In the genomic region with DNA sequence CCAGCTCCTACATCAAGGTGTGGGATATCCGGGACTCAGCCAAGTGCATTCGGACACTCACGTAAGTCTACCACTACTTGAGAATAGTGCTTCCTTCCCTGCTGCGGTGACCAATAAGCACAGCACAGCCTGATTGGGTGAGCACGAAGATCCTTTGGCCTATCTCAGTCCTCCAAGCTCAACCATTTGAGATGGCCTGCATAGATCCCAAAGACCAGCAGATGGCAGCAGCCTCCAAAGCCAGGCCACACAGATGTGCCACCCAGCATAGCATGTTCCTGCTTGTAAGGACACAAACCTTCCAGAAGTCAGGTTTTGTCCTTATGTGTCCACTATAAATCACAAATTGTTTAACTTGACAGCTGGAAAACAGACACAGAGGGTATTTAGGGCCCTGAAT, we compare ENCODE assay signal across 9 mouse cellular contexts. TPM values are rescaled to one million over a fixed set of nuclear protein-coding genes. Genes with fewer than 3 reads are reported as not detected.
DNase-seq lines count a peak whose midpoint lies in the region; ATAC-seq and TF ChIP-seq lines count a peak whose summit lies in the region.
"Had no signal": no experiment of that assay in that cellular context is flagged by ENCODE, and none has a peak within 500 bp of the region (broad histone marks: within the 10 kb centered on the region; RNA-seq: fewer than 3 reads in every experiment).

No protein-coding gene starts in this region.

- TF ChIP-seq CTCF in kidney, adult 2 months (conservative IDR thresholded peaks at IDR 0.05; ENCODE audit: insufficient read depth, insufficient read length, low read depth, low read length), result peak; percentile 98

- H3K9ac ChIP-seq in embryonic facial prominence, embryonic 11.5 days (replicated peaks; ENCODE audit: low read length), result no peak overlapping the region
- H3K9ac ChIP-seq in limb, embryonic 14.5 days (ENCODE audit: low read depth, low read length, severe bottlenecking), result no peak overlapping the region
- H3K9ac ChIP-seq in midbrain, embryonic 16.5 days (ENCODE audit: low read depth, low read length), result no peak overlapping the region
- H3K9ac ChIP-seq: embryonic facial prominence, embryonic 15.5 days had no signal

- DNase-seq in CD4-positive helper T cell, adult 2 months (ENCODE audit: low read depth, low spot score), result peak; percentile 75
- peak; percentile 66 for DNase-seq in adrenal gland, postnatal 25 days
- DNase-seq in embryonic facial prominence, embryonic 11.5 days (ENCODE audit: low spot score), result peak; percentile 90
- peak; percentile 56 for DNase-seq in heart, adult 8-10 months (ENCODE audit: low spot score)
- DNase-seq in kidney, adult 2 months, result peak; percentile 84
- peak; percentile 81 for DNase-seq in limb, embryonic 14.5 days (ENCODE audit: low spot score)
- DNase-seq in splenic B cell, adult 2 months (ENCODE audit: low read depth, low spot score), result peak; percentile 79

- no peak overlapping the region for H3K27ac ChIP-seq in embryonic facial prominence, embryonic 11.5 days (replicated peaks; ENCODE audit: low read depth, low read length)
- H3K27ac ChIP-seq in kidney, adult 2 months (ENCODE audit: insufficient read depth, low read depth, low read length), result no peak overlapping the region
- H3K27ac ChIP-seq in limb, embryonic 14.5 days (replicated peaks; ENCODE audit: low read depth, low read length), result no peak overlapping the region
- H3K27ac ChIP-seq in midbrain, embryonic 16.5 days (ENCODE audit: low read length), result no peak overlapping the region
- H3K27ac ChIP-seq: embryonic facial prominence, embryonic 15.5 days had no signal

- H3K27me3 ChIP-seq in embryonic facial prominence, embryonic 11.5 days (ENCODE audit: control insufficient read depth, insufficient read depth, low read length), result no peaks in the 10 kb centered on the region
- no peaks in the 10 kb centered on the region for H3K27me3 ChIP-seq in kidney, adult 2 months (replicated peaks; ENCODE audit: control insufficient read depth, insufficient read depth, low read length)
- no peaks in the 10 kb centered on the region for H3K27me3 ChIP-seq in limb, embryonic 14.5 days (ENCODE audit: control insufficient read depth, insufficient read depth, low read length)
- H3K27me3 ChIP-seq in midbrain, embryonic 16.5 days (ENCODE audit: control insufficient read depth, insufficient read depth, low read depth, low read length), result no peaks in the 10 kb centered on the region
- H3K27me3 ChIP-seq in splenic B cell, adult 2 months (ENCODE audit: control insufficient read depth, insufficient read depth, low read length, poor library complexity, severe bottlenecking), result no peaks in the 10 kb centered on the region
- H3K27me3 ChIP-seq: embryonic facial prominence, embryonic 15.5 days had no signal

- TF ChIP-seq POLR2A in kidney, adult 2 months (IDR thresholded peaks at IDR 0.05; ENCODE audit: low read depth, low read length), result no peak
- TF ChIP-seq POLR2A in limb, embryonic 14.5 days (IDR thresholded peaks at IDR 0.05; ENCODE audit: borderline replicate concordance, extremely low read depth, insufficient read depth, insufficient read length), result no peak

- no peaks in the 10 kb centered on the region; the same call in 1 of the 2 replicates for H3K4me1 ChIP-seq in embryonic facial prominence, embryonic 11.5 days (ENCODE audit: control insufficient read depth, insufficient read depth, low read length)
- 0 out of 2 replicates have a peak, but pooled peaks cover 3% of the 10 kb centered on the region for H3K4me1 ChIP-seq in kidney, adult 2 months (ENCODE audit: control insufficient read depth, insufficient read depth, low read length)
- peaks cover 7% of the 10 kb centered on the region for H3K4me1 ChIP-seq in limb, embryonic 14.5 days (ENCODE audit: control insufficient read depth, insufficient read depth, low read length)
- peaks cover 11% of the 10 kb centered on the region for H3K4me1 ChIP-seq in midbrain, embryonic 16.5 days (ENCODE audit: control insufficient read depth, insufficient read depth, low read length)

- H3K9me3 ChIP-seq in embryonic facial prominence, embryonic 11.5 days (replicated peaks; ENCODE audit: control insufficient read depth, low read length), result no peaks in the 10 kb centered on the region
- no peaks in the 10 kb centered on the region for H3K9me3 ChIP-seq in limb, embryonic 14.5 days (ENCODE audit: control insufficient read depth, low read length)
- no peaks in the 10 kb centered on the region for H3K9me3 ChIP-seq in midbrain, embryonic 16.5 days (replicated peaks; ENCODE audit: control insufficient read depth, low read length, poor library complexity, severe bottlenecking)
- H3K9me3 ChIP-seq: embryonic facial prominence, embryonic 15.5 days had no signal

- peak; percentile 53 for ATAC-seq in embryonic facial prominence, embryonic 11.5 days (replicated peaks; ENCODE audit: insufficient number of reproducible peaks, low FRiP score, low TSS enrichment, low read depth)
- peak; percentile 86 for ATAC-seq in limb, embryonic 14.5 days (ENCODE audit: low FRiP score, low read depth)
- ATAC-seq in midbrain, embryonic 16.5 days, result peak; percentile 75

- 8% methylated on average over 5 of the region's 5 CpGs for WGBS in embryonic facial prominence, embryonic 11.5 days
- WGBS in kidney, adult 2 months, result 3% methylated on average over 5 of the region's 5 CpGs
- WGBS in limb, embryonic 14.5 days, result 9% methylated on average over 5 of the region's 5 CpGs
- 10% methylated on average over 5 of the region's 5 CpGs for WGBS in midbrain, embryonic 16.5 days

- no peaks in the 10 kb centered on the region for H3K36me3 ChIP-seq in embryonic facial prominence, embryonic 11.5 days (replicated peaks; ENCODE audit: control insufficient read depth, insufficient read depth, low read depth, low read length)
- no peaks in the 10 kb centered on the region for H3K36me3 ChIP-seq in kidney, adult 2 months (ENCODE audit: control insufficient read depth, insufficient read depth, low read length)
- peaks cover 37% of the 10 kb centered on the region for H3K36me3 ChIP-seq in limb, embryonic 14.5 days (ENCODE audit: control insufficient read depth, insufficient read depth, low read length)
- peaks cover 49% of the 10 kb centered on the region for H3K36me3 ChIP-seq in midbrain, embryonic 16.5 days (ENCODE audit: control insufficient read depth, insufficient read depth, low read length)
- peaks cover 27% of the 10 kb centered on the region for H3K36me3 ChIP-seq in splenic B cell, adult 2 months (ENCODE audit: control insufficient read depth, insufficient read depth, low read length, poor library complexity, severe bottlenecking)

- no peak overlapping the region for H3K4me3 ChIP-seq in embryonic facial prominence, embryonic 11.5 days (ENCODE audit: low read depth, low read length)
- H3K4me3 ChIP-seq in kidney, adult 2 months (ENCODE audit: insufficient read depth, low read depth, low read length), result no peak overlapping the region
- no peak overlapping the region for H3K4me3 ChIP-seq in limb, embryonic 14.5 days (replicated peaks; ENCODE audit: low read length)
- no peak overlapping the region for H3K4me3 ChIP-seq in midbrain, embryonic 16.5 days (ENCODE audit: low read depth, low read length)
- H3K4me3 ChIP-seq: embryonic facial prominence, embryonic 15.5 days had no signal

- no peak overlapping the region for H3K4me2 ChIP-seq in embryonic facial prominence, embryonic 11.5 days (ENCODE audit: low read depth, low read length)
- no peak overlapping the region for H3K4me2 ChIP-seq in limb, embryonic 14.5 days (replicated peaks; ENCODE audit: low read depth, low read length, severe bottlenecking)
- H3K4me2 ChIP-seq in midbrain, embryonic 16.5 days (ENCODE audit: low read length), result no peak overlapping the region
- H3K4me2 ChIP-seq: embryonic facial prominence, embryonic 15.5 days had no signal

RNA-seq across cellular contexts. Expression of a gene that starts 38.9 kb away (rescaled TPM):
- 3.2 and 4.6 TPM in 2 replicates for total RNA-seq in adrenal gland, postnatal 25 days (2021)
- polyA plus RNA-seq in embryonic facial prominence, embryonic 11.5 days (2014; fragmentation: Nextera tagmentation; extraction: Ambion mirVana), result 6.9 and 8.0 TPM in 2 replicates
- total RNA-seq in heart, adult 8-10 months (2022), result 1 to 10 TPM in 1 of 4 experiments, under 1 TPM in 3; 0.57 to 1.3 (median 0.67) TPM
- 1.3 and 4.2 TPM in 2 replicates for polyA plus RNA-seq in kidney, adult 2 months (2012; rRNA removed)
- 10.9 and 13.2 TPM in 2 replicates for polyA plus RNA-seq in limb, embryonic 14.5 days (2012; rRNA removed)
- polyA plus RNA-seq in limb, embryonic 14.5 days (2014; fragmentation: Nextera tagmentation; extraction: Ambion mirVana), result 3.6 and 3.8 TPM in 2 replicates
- polyA plus RNA-seq in midbrain, embryonic 16.5 days (2015; fragmentation: Nextera tagmentation; extraction: Ambion mirVana), result 47.9 and 55.7 TPM in 2 replicates

RNA-seq across cellular contexts. Expression of a gene that starts 42.5 kb away (rescaled TPM):
- not detected in 2 replicates for total RNA-seq in adrenal gland, postnatal 25 days (2021)
- polyA plus RNA-seq in embryonic facial prominence, embryonic 11.5 days (2014; fragmentation: Nextera tagmentation; extraction: Ambion mirVana), result 0.54 TPM in 1 of 2 replicates, not detected in the other
- total RNA-seq in heart, adult 8-10 months (2022), result not detected
- 0.10 and 0.44 TPM in 2 replicates for polyA plus RNA-seq in kidney, adult 2 months (2012; rRNA removed)
- polyA plus RNA-seq in limb, embryonic 14.5 days (2012; rRNA removed), result 0.68 and 0.96 TPM in 2 replicates
- polyA plus RNA-seq in limb, embryonic 14.5 days (2014; fragmentation: Nextera tagmentation; extraction: Ambion mirVana), result 0.17 TPM in 1 of 2 replicates, not detected in the other
- polyA plus RNA-seq in midbrain, embryonic 16.5 days (2015; fragmentation: Nextera tagmentation; extraction: Ambion mirVana), result not detected in 2 replicates
- polyA plus RNA-seq: embryonic facial prominence, embryonic 15.5 days had no signal
